Mouse (Mus musculus) liver, embryonic 11.5 days (tissue): ENCODE results near the gene Ampd3. TPM values are rescaled to one million over a fixed set of nuclear protein-coding genes. Genes with fewer than 3 reads are reported as not detected.

Experiments used
- ATAC-seq: fragments of 200-750 bp; cut with Nextera tagmentation; replicated peaks from 2 replicates; pipeline ENCODE4 v1.8.0; 2017; ENCODE audit warnings: moderate number of reproducible peaks, mild to moderate bottlenecking, moderate TSS enrichment, moderate library complexity; ENCODE audit not compliant: low FRiP score
- DNase-seq: peaks from one replicate; pipeline ENCODE4 v3.0.0-alpha.2; 2017; ENCODE audit warnings: low spot score
- H3K27ac ChIP-seq: fragments of 300-500 bp; sonication (generic); 2 replicates; pipeline ENCODE4 v1.5.1; 2014; ENCODE audit warnings: mild to moderate bottlenecking, low read depth, low read length, control low read depth
- H3K27me3 ChIP-seq: fragments of 300-500 bp; sonication (generic); replicated peaks from 2 replicates; pipeline ENCODE4 v1.6.1; 2014; ENCODE audit warnings: low read length, mixed read lengths; ENCODE audit not compliant: control insufficient read depth, insufficient read depth
- H3K36me3 ChIP-seq: fragments of 300-500 bp; sonication (generic); 2 replicates; pipeline ENCODE4 v1.6.1; 2014; ENCODE audit warnings: mild to moderate bottlenecking, low read length, moderate library complexity, mixed read lengths; ENCODE audit not compliant: control insufficient read depth, insufficient read depth
- H3K4me1 ChIP-seq: fragments of 300-500 bp; sonication (generic); replicated peaks from 2 replicates; pipeline ENCODE4 v1.6.1; 2014; ENCODE audit warnings: low read length, mixed read lengths; ENCODE audit not compliant: control insufficient read depth, insufficient read depth
- H3K4me2 ChIP-seq: fragments of 300-500 bp; sonication (generic); 2 replicates; pipeline ENCODE4 v1.6.1; 2014; ENCODE audit warnings: mild to moderate bottlenecking, control low read depth, moderate library complexity
- H3K4me3 ChIP-seq: fragments of 300-500 bp; sonication (generic); 2 replicates; pipeline ENCODE4 v1.5.1; 2014; ENCODE audit warnings: low read depth, low read length, control low read depth
- H3K9ac ChIP-seq: fragments of 300-500 bp; sonication (generic); 2 replicates; pipeline ENCODE4 v1.6.1; 2014; ENCODE audit warnings: low read depth, low read length, control low read depth
- H3K9me3 ChIP-seq: fragments of 300-500 bp; sonication (generic); 2 replicates; pipeline ENCODE4 v1.6.1; 2016; ENCODE audit warnings: low read length, inconsistent platforms, mixed read lengths; ENCODE audit not compliant: control insufficient read depth
- WGBS: fragments of 180-500 bp; shearing (Covaris S2); extraction: QIAGEN DNeasy Blood & Tissue Kit; methylation state at CpG from one replicate; pipeline ENCODE4 v1.1.7; 2014; 5-methylcytosine and 5-hydroxymethylcytosine counted together
- polyA plus RNA-seq: library from polyadenylated mRNA; unstranded; fragments of >200 nt; fragmentation: Nextera tagmentation; extraction: Ambion mirVana; gene quantifications from 2 replicates; pipeline ENCODE4 v1.2.1, GENCODE M21; 2014

Ampd3 gene
- polyA plus RNA-seq, 1 experiment from 2014 or later: 41.1 TPM

DNA sequence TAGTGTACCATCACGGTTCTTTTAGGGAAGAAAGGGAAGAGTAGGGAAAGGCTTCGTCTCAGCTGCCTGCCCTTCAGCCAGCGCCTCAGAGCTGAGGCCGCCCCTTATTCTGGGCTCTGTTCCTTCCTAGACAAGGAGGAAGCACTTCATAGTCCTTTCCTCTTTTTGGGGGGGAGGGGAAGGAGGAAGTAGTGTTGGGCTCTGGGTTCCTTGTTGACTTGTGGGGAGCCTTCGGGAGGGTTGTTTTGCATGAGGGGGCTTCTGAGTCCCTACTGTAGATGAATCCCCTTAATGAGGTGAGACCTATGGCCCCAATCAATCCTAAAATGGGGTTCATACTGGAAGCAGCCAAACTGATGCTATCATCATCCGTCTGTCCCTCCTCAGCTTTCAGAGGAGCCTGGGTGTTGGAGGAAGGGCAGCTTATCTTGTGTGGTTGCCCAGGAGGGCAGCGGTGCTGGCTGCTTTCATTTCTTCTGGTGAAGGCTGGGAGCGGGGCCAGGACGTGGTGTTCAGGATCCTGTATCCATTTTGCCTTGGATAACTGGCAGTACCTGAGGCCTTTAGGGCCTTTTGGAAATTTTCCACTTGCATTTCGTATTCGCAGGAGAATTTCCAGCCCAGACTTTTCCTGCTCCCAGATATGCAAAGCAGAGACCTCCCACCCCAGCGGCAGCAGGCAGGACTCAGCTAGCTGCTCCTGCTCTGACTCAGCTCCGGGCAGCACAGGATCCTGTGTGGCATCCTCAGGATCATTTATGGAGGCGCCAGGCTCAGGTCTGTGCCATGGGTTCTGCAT is 5.4 kb downstream of the Ampd3 start:
- DNase-seq (peak; percentile 55), ATAC-seq (peak; percentile 60)
- peaks cover 82% of the 10 kb centered on the region for H3K4me1 ChIP-seq
- WGBS: 14% methylated on average over 14 of the region's 14 CpGs
- H3K9me3 ChIP-seq: no peaks in the 10 kb centered on the region
- H3K36me3 ChIP-seq: peaks cover 2% of the 10 kb centered on the region; the same call in 1 of the 2 replicates
- peaks cover 14% of the 10 kb centered on the region for H3K27me3 ChIP-seq
- peak overlapping the region; percentile 83 for H3K9ac ChIP-seq
- peak overlapping the region; percentile 92 for H3K27ac ChIP-seq
- H3K4me2 ChIP-seq: peak overlapping the region; percentile 83
- peak overlapping the region; percentile 56 for H3K4me3 ChIP-seq

DNA sequence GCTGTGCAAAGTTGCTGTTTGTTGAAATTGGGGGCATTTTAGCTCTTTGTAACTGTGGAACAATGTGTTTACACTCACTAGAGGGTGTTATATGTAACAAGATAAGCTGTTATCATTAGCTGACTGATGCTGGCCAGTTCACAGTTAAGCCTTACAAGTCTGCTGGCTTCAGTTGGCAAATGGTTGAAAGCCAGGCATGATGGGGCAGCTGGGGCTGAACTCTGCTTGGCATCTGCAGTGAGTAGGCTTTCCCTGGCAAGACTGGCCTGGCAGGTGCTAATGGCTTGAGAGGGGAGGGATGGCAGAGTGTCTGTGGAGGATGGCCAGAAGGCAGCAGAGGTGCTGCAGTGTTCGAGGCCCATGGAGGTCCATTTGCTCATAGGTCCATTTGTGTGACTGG is 6.1 kb downstream of the Ampd3 start:
- peaks cover 80% of the 10 kb centered on the region for H3K4me1 ChIP-seq
- peak; percentile 21 for ATAC-seq
- H3K4me3 ChIP-seq: peak overlapping the region; percentile 56
- no peaks in the 10 kb centered on the region for H3K9me3 ChIP-seq
- WGBS: 36% methylated on average over 1 of the region's 1 CpGs
- peak overlapping the region; percentile 92 for H3K27ac ChIP-seq
- peaks cover 7% of the 10 kb centered on the region for H3K27me3 ChIP-seq
- no peak for DNase-seq
- H3K4me2 ChIP-seq: peak overlapping the region; percentile 83
- peaks cover 2% of the 10 kb centered on the region; the same call in 1 of the 2 replicates for H3K36me3 ChIP-seq
- H3K9ac ChIP-seq: peak overlapping the region; percentile 83

GRCm38 (mm10) chr7:110774674-110775073 is 6.7 kb downstream of the Ampd3 start:
- DNase-seq: no peak
- H3K4me3 ChIP-seq: peak overlapping the region; percentile 56
- peak; percentile 86 for ATAC-seq
- H3K27ac ChIP-seq: peak overlapping the region; percentile 92
- peaks cover 4% of the 10 kb centered on the region; the same call in 1 of the 2 replicates for H3K36me3 ChIP-seq
- peaks cover 80% of the 10 kb centered on the region for H3K4me1 ChIP-seq
- H3K4me2 ChIP-seq: peak overlapping the region; percentile 83
- WGBS: 38% methylated on average over 8 of the region's 8 CpGs
- peaks cover 2% of the 10 kb centered on the region; the same call in 1 of the 2 replicates for H3K27me3 ChIP-seq
- peak overlapping the region; percentile 83 for H3K9ac ChIP-seq
- no peaks in the 10 kb centered on the region for H3K9me3 ChIP-seq

DNA sequence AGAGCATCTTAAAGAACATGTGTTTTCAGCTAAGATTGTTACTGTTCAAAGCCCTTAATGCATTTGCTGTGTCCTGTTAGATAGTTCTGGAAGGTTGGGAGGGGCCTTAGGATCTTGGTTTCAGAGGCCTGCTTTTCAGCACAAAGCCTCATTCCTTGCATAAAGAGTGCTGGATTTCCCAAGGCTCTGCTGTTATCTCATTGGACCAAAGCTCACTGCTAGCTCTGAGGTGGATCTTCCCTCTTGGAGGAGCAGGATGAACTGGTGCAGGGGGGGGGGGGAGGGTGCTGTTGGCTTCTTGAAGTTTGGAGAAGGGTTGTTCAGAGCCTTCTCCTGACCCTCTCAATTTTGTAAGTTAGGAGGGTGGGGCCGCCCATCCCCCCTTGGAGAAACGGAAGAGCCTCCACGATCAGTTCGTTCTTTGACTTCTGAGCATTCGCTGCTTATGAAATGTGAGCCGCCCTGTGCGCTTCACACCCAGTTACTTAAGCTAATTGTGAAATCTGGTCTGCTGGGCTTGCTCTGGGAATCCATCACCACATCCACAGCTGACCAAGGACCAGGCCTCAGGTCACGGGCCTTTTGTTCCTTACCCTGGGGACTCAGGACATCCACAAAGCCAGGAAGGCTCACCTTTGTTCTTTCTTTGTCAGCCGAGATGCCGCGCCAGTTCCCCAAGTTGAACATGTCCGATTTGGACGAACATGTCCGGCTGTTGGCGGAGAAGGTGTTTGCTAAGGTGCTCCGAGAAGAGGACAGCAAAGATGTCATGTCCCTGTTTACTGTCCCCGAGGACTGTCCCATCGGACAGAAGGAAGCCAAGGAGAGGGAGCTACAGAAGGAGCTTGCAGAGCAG is 9.4 kb downstream of the Ampd3 start:
- H3K4me3 ChIP-seq: no peak overlapping the region
- 0 out of 2 replicates have a peak overlapping the region, but pooled peaks have one; percentile 1 for H3K9ac ChIP-seq
- no peak for DNase-seq
- H3K27me3 ChIP-seq: no peaks in the 10 kb centered on the region
- no peak for ATAC-seq
- 88% methylated on average over 18 of the region's 18 CpGs for WGBS
- H3K36me3 ChIP-seq: peaks cover 9% of the 10 kb centered on the region; the same call in 1 of the 2 replicates
- peak overlapping the region; percentile 26 for H3K4me2 ChIP-seq
- peak overlapping the region; percentile 85 for H3K27ac ChIP-seq
- H3K9me3 ChIP-seq: no peaks in the 10 kb centered on the region
- peaks cover 85% of the 10 kb centered on the region for H3K4me1 ChIP-seq

DNA sequence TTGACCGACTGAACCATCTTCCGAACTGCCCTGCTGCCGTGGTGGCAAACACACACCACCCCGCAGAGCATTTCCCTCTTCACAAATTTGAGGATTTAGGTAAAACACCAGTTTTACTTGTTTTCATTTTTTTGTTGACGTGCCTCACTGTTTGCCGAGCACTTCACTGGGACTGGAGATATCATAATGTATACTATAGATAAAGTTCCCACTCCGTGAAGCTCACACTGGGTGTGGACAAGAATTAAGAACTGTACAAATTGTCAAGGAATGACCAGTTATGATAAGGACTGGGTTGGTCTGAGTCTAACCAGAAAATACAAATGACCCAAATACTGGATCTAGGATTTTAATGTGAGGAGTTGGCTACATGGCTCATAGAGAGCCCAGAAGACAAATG is 10.9 kb downstream of the Ampd3 start:
- peak overlapping the region; percentile 85 for H3K27ac ChIP-seq
- H3K36me3 ChIP-seq: peaks cover 9% of the 10 kb centered on the region; the same call in 1 of the 2 replicates
- peak overlapping the region; percentile 48 for H3K4me2 ChIP-seq

GRCm38 (mm10) chr7:110779605-110780111 is 11.7 kb downstream of the Ampd3 start:
- Histone ChIP-seq H3K4me2 (peak overlapping the region; percentile 48; the same call in 1 of the 2 replicates), H3K9me3 (no peaks in the 10 kb centered on the region), H3K27me3 (no peaks in the 10 kb centered on the region), H3K9ac (no peak overlapping the region), H3K4me1 (peaks cover 65% of the 10 kb centered on the region), H3K36me3 (peaks cover 9% of the 10 kb centered on the region; the same call in 1 of the 2 replicates), H3K4me3 (no peak overlapping the region), H3K27ac (peak overlapping the region; percentile 85; the same call in 1 of the 2 replicates)
- no peak for DNase-seq
- 89% methylated on average over 8 of the region's 8 CpGs for WGBS
- no peak for ATAC-seq

More for the DNA sequence above, 10.9 kb downstream of the Ampd3 start:
- Histone ChIP-seq H3K4me1 (peaks cover 69% of the 10 kb centered on the region), H3K27me3 (no peaks in the 10 kb centered on the region), H3K9ac (peak overlapping the region; percentile 40), H3K9me3 (no peaks in the 10 kb centered on the region), H3K4me3 (no peak overlapping the region)
- ATAC-seq: peak; percentile 60
- DNase-seq: no peak
- 55% methylated on average over 7 of the region's 7 CpGs for WGBS

DNA sequence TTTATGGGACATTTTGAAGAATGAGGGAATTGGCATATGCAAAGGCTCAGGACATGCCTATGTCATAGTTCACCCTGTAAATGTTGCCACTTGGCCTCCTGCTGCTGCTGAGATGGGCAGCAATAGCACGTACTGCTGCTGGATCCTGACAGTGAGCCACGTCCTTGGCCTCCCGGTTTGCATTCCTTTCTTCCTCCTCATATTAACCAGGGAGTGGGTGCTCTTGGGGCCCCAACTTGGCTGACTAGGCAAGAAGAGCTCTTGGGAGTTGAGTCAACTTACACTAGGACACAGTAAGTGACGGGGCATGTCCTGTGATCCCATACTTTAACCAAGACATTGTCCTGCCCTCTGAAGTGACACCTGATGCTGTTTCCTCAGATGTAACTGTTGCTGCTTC is 12.5 kb downstream of the Ampd3 start:
- DNase-seq: no peak
- Histone ChIP-seq H3K9me3 (no peaks in the 10 kb centered on the region), H3K4me3 (no peak overlapping the region), H3K27me3 (no peaks in the 10 kb centered on the region), H3K9ac (0 out of 2 replicates have a peak overlapping the region, but pooled peaks have one; percentile 47), H3K4me2 (no peak overlapping the region), H3K27ac (peak overlapping the region; percentile 55; the same call in 1 of the 2 replicates), H3K4me1 (peaks cover 60% of the 10 kb centered on the region), H3K36me3 (peaks cover 9% of the 10 kb centered on the region; the same call in 1 of the 2 replicates)
- no peak for ATAC-seq
- 80% methylated on average over 4 of the region's 4 CpGs for WGBS

- Histone ChIP-seq H3K4me3 (no peak overlapping the region), H3K27ac (no peak overlapping the region), H3K9ac (0 out of 2 replicates have a peak overlapping the region, but pooled peaks have one; percentile 47), H3K4me2 (peak overlapping the region; percentile 42), H3K9me3 (no peaks in the 10 kb centered on the region), H3K4me1 (peaks cover 54% of the 10 kb centered on the region), H3K36me3 (peaks cover 9% of the 10 kb centered on the region; the same call in 1 of the 2 replicates), H3K27me3 (no peaks in the 10 kb centered on the region)
- ATAC-seq (peak; percentile 57), DNase-seq (no peak)
- 76% methylated on average over 2 of the region's 2 CpGs for WGBS
Measured at GRCm38 (mm10) chr7:110781231-110781711, 13.3 kb downstream of the Ampd3 start.
